Mouse (Mus musculus) frontal cortex, postnatal 36 days (tissue): ENCODE measurements around the gene Krt19.

Experiments
- DNase-seq, 2 experiments: peaks; one replicate each; pipeline ENCODE4 v3.0.0; 2022; ENCODE audit warnings: low spot score in 2 of 2

The Krt19 gene

DNA sequence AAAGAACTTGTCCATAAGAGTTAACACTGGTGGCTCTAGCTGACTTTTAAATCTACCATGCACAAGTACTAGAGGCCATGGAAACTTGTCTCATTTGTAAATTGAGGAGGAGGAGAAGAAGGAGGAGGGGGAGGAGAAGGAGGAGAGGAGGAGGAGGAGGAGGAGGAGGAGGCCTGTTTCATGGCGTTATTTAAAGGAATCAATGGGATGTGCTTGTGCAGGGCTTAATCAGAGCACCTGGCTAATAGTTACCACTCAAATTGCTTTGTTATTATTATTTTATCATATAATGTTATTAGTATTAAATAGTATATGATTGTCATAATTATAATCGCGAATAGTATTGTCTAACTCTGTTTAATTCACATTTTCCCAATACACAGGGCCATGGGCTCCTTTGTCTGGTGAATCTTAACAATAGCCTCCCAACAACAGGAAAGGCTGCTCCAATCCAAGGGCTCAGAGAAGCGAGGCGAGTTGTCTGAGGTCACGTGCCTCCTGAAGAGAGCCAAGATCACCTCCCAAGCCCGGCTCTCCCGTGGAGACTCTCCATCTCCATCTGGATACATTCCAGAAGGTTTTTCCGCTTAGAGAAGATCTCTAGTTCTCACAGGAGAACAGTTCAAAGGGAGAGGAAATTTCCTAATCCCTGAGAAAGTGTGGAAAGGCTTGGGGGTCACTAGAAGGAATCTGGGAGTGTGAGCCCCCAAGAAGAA lies at the start of gene Krt19:
TSS of gene Krt19 (minus strand) at position 51 of the 716 bp plus-strand sequence.
- DNase-seq: no peak

DNA sequence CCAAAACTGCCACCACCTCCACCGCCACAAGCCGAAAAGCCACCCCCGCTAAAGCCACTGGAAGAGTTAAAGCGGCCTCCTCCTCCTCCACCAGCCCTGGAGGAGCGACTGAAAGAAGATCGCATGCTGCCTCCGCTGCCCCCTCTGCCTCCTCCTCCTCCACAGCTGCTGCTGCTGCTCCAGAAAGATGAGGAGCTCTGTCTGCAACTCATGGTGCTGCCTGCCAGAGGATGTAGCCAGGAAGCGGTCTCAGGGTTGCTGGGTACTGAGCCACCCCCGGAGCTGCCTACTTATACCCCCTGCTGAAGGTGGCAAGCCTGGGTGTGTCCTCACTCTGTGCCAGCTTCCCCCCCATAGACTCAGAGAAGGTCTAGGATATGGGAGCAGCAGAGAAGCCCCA lies 44.5 kb upstream of the Krt19 start, which contains the start of gene Krt9:
TSS of gene Krt9 (minus strand) at position 255 of the 400 bp plus-strand sequence.
- peak; percentile 64 to 72 for DNase-seq

- DNase-seq: no peak
Observed at GRCm38 (mm10) chr11:100191820-100192219, 43.4 kb upstream of the Krt19 start.

- DNase-seq: no peak
Observed at GRCm38 (mm10) chr11:100186736-100187135, 38.3 kb upstream of the Krt19 start.

DNA sequence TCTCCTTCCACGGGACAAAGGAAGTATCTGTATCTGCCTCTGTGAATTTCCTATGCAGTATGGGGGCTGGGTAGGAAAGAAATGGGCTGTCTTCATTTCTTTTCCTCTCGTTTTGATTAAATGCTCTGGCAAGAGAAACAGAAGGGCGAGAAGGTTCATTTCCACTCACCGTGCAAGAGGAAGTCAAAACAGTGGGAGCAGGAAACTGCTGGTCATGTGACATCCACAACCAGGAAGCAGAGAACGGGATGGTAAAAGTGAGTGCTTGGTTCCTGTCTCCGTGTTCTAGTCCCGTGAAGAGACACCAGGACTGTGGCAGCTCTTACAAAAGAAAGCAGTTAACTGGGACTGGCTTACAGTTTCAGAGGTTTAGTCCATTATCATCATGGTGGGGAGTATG lies 33.3 kb upstream of the Krt19 start:
- no peak for DNase-seq

GRCm38 (mm10) chr11:100179260-100179659 lies 30.8 kb upstream of the Krt19 start:
- no peak for DNase-seq

GRCm38 (mm10) chr11:100178307-100178706 lies 29.8 kb upstream of the Krt19 start:
- no peak for DNase-seq

GRCm38 (mm10) chr11:100176791-100177190 lies 28.3 kb upstream of the Krt19 start:
- DNase-seq: no peak

DNA sequence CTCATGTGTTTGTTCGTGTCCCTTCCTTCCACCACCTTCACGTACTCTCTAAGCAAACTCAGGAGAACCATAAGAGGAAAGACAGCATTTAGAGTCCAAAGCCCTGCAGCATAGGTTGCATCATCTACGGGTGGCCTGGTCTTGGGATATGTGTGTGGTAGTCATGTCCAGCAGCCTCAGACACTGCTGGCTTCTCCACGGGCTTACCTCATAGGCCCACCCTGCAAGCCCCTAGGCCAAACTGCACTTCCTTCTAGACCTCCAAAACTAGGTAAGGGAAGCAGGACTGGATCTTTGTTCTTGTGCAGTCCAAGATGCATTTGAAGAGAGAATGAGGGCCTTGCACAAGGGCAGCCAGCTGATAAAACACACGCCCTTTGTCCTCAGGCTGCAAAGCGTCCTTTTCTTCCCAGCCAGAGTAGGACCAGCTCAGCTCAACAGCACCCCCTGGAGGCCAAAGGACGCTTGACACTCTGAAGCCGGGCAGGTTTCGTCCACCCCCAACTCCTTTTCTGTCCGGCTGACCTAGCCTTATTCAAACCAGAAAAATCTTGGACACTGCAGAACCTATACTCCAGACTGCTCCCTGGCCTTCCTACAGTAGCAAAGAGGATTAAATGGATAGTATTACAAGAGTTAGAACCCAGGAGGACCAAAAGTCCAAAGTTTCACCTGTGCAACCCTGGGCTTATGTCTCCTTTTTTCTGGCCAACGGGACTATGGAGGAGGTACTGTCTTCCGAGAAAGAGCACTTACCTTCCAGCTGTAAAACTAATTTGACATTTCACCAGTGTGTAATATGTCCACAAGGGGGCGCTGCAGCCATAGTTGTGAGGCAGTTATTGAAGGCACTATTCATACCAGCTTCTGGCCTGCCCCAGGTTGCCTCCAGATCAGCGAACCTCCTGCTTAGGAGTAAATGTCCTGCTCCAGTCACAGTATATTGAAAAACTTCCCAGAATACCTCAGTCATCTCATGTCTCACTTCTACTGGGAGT lies 20.6 kb upstream of the Krt19 start:
- DNase-seq: peak; percentile 72 to 82

- no peak for DNase-seq
Observed at GRCm38 (mm10) chr11:100168071-100168470, 19.6 kb upstream of the Krt19 start.

DNA sequence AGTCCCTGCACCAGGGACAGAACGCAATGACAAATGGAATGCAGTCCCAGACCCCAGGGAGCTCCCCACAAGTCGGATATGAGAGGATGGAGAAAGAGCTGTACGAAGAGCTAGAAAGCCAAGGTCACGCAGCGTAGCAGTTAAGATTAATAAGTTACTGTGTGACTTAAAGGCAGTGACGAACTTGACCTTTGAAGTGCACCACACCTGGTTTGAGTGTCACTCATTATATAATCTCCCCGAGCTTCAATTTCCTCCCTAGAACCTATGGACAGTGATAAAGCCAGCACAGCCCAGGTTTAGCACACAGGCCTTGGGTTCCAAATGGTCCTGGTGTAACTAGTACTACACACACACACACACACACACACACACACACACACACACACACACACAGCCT lies 15.9 kb upstream of the Krt19 start:
- no peak for DNase-seq

GRCm38 (mm10) chr11:100157908-100158477 lies 9.5 kb upstream of the Krt19 start:
- no peak for DNase-seq

- no peak for DNase-seq
Observed at GRCm38 (mm10) chr11:100157331-100157730, 8.9 kb upstream of the Krt19 start.

- no peak for DNase-seq
Observed at GRCm38 (mm10) chr11:100155497-100156255, 7.2 kb upstream of the Krt19 start.

- no peak for DNase-seq
Observed at GRCm38 (mm10) chr11:100147566-100148353, 705 bp downstream of the Krt19 start.

GRCm38 (mm10) chr11:100145858-100146560 lies 2.5 kb downstream of the Krt19 start:
- DNase-seq: no peak

DNA sequence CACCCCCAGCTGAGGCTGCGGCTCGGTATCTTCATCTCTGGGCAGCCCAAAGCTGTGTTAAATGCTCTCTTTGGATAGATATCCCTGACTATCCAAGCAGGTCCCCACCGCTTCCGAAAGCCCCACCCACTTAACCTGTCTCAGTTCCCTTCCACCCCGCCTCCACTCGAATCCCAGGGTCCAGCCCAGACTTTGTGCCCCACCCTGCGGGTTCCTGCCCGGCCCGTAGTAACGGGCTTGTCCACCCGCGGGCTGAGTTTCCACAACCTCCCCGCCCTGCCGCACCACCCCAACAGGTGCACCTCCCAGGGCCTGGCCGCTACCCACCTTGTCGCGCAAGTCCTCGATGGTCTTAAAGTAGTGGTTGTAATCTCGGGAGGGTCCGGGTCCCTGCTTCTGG lies 3.4 kb downstream of the Krt19 start:
- no peak for DNase-seq

GRCm38 (mm10) chr11:100140966-100141365 lies 7.5 kb downstream of the Krt19 start:
- no peak for DNase-seq

- DNase-seq: no peak
Observed at GRCm38 (mm10) chr11:100139391-100139790, 9.1 kb downstream of the Krt19 start.

DNA sequence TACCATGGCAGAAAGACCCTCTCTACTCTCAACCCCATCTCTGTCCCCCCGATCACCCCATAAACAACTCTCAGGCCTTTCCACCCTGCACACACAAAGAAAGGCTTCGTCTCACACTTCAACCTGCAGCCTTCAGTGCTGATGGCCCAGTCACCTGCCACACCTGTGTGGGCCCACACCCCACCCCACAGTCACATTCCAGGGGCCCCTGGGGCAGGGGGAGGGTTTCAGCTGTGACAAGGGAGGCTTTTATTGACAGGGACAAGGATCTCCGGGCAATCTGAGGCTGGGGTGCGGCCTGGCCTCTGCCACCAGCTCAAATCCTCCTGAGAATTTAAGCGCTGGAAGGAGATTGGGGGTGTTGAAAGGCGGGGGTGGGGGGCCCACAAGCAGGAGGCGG lies 9.7 kb downstream of the Krt19 start:
- no peak for DNase-seq
